Mouse (Mus musculus): ENCODE data around the gene Gm42715. TPM values are rescaled to one million over a fixed set of nuclear protein-coding genes. Genes with fewer than 3 reads are reported as not detected.
"Not testable (repeated sequence)": the region's sequence is repeated elsewhere in the genome, so short reads cannot be mapped to it uniquely, and the experiment has no call there.

Gene Gm42715
- total RNA-seq, 2 experiments from 2014 or later, result 19.6 to 20.2 TPM

DNA sequence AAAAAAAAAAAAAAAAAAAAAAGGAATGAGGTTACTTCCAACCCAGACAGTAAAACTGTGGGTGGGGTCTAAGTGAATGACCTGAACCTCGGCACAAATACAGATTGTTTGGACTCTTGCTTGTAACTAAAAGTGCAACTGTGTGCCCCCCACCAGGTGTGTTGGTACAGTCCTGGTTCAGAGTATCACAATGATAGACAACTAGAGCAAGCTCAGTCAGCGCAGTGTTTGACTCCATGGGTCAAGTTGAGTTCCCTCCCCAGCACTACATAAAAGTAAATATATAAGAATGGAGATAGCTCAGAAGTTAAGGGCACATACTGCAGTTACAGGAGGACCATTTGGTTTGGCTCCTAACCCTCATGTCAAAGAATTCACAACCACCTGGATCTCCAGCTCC, 22.0 kb upstream of the Gm42715 start:
- no peak for DNase-seq

DNA sequence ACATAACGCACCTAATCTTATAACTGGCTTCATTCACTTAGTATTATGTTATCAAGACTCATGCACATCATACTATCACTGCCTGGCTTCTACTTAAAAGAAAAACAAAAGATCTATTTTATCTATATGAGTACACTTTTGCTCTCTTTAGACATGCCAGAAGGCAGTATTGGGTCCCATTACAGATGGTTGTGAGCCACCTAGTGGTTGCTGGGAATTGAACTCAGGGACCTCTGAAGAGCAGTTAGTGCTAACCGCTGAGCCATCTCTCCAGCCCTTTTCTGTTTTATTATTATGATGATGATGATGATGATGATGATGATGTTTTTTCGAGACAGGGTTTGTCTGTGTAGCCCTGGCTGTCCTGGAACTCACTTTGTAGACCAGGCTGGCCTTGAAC, 21.0 kb upstream of the Gm42715 start:
- DNase-seq, result peak; percentile 35 to 55

DNA sequence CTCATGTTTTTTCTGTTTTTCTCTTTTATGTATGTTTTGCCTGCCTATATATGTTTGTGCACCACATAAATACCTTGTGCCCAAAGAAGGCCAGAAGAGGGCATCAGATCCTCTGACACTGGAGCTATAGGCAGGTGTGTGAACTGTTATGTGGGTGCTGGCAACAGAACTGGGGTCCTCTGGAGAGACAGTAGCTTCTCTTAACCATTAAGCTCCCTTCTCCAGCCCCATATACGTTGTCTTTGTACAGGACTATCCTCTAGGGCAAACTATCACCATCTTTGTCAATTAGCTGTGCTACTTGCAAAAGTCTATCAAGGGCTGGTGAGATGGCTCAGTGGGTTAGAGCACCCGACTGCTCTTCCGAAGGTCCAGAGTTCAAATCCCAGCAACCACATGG, 11.1 kb upstream of the Gm42715 start:
- DNase-seq, result no peak

DNA sequence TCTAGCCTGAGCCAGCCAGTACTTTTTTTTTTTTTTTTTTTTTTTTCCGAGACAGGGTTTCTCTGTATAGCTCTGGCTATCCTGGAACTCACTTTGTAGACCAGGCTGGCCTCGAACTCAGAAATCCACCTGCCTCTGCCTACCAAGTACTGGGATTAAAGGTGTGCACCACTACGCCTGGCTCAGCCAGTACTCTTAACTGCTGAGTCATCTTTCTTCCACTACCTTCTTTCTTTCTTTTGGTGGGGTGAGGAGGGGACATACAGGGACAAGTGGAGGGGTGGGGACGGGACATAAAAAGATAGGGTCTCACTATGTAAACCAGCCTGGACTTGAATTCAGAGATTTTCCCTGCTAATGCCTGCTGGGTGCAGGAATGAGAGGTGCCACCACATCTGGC, 9.6 kb upstream of the Gm42715 start:
- not testable (repeated sequence) for DNase-seq

DNA sequence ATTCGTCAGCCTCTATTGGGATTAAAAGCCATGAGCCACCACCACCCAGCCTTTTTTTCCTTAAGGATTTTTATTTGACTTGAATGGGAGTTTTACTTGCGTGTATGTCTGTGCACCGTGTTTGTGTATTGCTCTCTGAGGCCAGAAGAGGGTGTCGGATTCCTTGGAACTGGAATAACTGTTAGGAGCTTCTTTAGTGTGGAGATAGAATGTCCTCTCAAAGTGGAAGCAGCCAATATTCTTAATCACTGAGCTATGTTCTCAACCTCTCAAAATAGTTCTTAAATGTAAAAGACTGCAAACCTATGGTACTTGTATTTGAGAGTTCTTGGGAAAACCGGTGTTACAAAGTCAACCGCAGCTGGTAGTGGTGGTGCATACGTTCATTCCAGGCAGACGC, 8.1 kb upstream of the Gm42715 start:
- peak in 1 of 2 experiments; percentile 16 for DNase-seq

DNA sequence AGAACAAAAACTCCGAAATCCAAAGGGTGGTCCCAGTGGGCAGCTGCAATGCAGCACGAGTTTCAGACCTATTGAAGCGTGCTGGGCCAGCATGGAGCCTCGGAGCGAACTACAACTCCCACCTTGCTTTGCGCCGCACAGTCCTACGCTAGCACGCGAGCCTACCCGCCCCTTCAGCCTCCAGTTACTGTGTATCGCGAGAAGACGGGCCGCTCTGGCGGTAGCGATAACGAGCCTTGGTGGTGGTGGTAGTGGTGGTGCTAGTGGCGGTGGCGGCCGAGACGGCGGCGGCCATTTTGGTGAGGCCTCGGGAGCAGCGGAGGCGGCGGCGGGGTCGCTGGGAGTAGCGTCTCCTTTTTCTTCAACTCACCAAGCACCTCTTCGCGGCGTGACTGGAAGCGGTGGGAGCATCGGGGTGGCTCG, 7.6 kb upstream of the Gm42715 start, which contains the start of gene Srcap:
Gene Srcap (plus strand): TSS at position 176 of the 423 bp plus-strand sequence.
- peak; percentile 96 to 97 for DNase-seq

DNA sequence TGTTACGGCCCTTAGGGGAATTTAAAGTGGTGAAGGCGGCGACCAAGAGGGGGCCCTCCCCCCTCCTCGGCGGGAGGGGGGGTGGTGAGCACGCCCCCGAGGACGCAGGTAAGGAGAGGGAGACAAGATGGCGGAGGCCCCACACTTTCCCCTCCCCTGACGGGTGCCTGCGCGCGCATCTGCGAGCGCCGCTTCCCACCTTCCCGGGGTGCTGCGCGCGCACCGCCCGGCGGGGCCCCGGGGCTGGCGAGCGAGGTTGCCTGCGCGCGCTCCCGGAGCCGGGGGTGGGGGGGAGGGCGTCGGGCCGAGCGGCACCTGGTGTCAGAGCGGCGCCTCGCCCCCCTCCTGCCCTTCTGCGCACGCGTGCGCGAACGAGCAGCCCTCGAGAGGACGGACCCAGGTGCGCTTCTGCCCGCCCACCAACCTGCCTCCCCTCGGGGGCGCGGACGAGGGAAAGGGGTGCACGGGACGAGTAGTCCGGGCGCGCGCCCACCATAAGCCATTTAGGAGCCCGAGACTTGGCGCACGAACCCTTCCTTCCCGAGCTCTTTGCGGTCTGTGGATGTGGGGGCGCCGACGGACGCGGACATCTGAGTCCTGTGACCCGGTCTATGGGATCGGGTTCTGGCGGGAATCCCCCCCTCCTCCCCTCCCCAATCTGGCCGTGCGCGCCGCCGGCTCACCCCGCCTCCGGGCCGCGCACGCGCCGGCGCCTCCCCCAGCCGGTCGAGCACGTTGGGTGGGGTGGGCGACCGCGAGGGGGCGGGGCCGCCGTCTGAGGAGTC, 7.0 kb upstream of the Gm42715 start:
- peak; percentile 92 to 95 for DNase-seq

DNA sequence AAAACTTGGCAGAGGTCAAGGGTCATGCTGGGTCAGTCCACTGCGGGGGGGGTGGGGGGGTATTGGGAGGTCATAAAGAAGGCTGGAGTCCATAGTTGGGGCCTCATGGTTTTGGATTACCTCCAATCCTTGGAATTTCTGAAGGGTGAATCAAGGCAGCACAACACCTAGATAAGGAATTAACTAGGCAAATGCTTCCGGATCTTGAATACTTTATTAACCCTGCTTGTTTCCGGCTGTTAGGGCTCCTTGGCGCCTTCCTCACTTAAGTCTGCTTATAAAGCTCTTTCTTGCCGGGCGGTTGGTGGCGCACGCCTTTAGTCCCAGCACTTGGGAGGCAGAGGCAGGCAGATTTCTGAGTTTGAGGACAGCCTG, 6.4 kb upstream of the Gm42715 start:
- peak; percentile 10 to 38 for DNase-seq

DNA sequence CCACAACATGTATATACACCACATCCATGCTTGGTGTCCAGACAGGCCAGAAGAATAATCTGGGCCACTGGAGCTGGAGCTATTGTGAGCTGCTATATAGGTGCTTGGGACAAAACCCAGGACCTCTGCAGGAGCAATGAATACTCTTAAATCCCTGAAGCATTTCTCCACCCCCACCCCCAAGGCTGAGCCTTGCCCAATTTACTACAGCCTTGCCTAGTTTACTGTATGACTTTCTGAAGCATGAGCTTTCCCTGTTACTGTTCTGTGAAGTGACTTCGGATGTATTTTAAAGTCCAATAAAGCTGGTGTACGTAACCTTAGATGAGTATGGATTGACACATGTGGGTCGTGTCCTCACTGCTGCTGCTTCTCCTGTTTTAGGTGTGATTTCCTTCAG, 5.6 kb upstream of the Gm42715 start:
- peak; percentile 18 to 29 for DNase-seq

DNA sequence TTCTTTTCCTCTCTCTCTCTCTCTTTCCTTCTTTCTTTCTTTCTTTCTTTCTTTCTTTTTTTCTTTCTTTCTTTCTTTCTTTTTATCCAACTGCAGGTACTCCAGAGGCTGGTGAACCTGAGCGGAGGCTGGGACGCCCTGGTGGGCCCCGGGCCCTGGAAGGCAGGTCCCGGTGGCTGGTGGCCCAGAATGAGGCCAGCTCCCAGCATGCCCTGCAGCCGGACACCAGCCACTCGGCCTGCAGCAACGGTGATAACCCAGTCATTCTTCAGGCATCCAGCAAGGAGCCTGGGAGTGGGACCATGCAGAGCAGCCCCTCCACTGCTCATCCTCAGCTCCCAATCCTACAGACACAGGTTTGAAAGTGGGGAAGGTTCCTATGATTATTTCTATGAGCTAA, 3.5 kb upstream of the Gm42715 start:
- no peak for DNase-seq

DNA sequence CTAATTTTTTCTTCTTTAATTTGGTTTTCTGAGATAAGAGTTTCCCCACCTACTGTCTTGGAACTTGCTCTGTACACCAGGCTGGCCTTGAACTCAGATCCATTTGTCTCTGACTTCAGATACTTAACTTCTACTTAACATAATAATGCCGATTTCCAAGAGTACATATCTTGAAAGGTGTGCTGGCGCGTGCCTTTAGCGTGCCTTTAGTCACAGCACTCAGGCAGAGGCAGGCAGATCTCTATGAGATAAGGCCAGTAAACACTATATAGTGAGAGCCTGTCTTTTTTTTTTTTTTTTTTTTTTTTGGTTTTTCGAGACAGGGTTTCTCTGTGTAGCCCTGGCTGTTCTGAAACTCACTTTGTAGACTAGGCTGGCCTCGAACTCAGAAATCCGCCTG, 3.0 kb upstream of the Gm42715 start:
- DNase-seq, result no peak

DNA sequence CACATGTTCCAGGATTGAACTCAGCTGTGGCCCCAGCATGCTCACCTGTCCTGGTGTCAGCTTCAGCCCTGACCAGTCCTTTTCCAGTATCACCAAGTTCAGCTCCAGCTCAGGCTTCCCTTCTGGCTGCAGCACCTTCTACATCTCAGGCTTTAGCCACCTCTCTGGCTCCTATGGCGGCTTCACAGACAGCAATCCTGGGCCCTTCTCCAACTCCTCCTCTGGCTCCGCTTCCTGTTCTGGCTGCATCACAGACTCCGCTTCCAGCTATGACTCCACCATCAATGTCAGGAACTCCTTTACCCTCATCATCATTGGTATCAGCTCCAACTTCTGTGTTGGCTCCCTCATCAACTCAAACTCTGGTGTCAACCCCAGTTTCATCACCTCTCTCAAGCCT, 22.3 kb downstream of the Gm42715 start:
- DNase-seq, result no peak

DNA sequence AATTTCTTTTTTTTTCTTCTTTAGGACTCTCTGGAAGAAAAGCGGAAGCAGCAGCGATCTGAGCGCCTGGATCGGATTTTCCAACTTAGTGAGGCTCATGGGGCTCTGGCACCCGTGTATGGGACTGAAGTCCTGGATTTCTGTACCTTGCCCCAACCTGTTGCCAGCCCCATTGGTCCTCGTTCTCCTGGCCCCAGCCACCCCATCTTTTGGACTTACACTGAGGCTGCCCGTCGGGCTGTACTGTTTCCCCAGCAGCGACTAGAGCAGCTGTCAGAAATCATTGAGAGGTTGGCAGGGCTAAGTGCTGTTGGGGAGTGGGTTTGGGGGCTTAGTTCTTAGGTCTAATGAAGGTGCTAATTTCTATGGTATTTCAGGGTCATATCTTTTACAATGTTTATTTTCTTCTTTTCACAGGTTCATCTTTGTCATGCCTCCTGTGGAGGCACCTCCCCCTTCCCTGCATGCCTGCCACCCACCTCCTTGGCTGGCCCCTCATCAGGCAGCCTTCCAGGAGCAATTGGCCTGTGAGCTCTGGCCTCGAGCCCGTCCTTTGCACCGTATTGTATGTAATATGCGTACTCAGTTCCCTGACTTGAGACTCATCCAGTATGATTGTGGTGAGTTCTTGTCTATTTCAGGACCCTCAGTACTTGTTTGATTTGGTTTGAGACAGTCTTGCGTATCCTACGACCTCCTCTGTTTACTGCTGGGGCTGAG, 29.9 kb downstream of the Gm42715 start:
- DNase-seq, result peak in 1 of 2 experiments; percentile 51

DNA sequence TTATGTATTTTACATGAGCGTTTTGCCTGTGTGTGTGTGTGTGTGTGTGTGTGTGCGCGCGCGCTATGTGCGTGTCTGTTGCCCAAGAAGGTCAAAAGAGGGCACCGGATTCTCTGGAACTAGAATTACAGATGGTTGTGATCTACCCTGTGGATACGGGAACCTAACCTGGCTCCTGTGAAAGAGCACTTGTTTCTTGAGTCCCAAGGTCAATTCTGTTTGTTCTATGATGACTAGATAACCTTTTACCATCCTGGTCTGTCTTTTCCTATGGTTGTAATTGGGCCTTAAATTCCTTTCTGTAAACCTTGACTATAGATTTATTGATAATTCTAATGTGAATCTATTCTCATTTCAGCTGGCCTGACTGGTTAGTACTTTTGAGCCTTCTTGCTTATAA, 32.2 kb downstream of the Gm42715 start:
- no peak for DNase-seq

DNA sequence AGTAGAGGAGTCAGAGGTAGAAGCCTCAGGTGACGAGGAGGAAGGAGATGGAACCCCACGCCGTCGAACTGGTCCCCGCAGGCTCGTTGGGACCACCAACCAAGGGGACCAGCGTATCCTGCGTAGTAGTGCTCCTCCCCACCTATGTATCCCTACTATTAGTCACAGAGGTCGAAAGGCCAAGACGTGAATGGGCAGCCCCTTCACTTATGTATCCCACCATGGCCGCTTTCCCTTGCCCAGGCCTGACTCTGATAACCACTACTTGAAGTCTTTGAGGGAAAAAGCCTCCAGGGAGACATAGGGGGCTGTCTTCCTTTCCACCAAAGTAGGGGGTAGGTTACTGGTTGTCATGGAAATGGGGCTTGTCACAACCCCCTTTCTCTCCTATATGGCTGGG, 41.2 kb downstream of the Gm42715 start:
- no peak for DNase-seq

DNA sequence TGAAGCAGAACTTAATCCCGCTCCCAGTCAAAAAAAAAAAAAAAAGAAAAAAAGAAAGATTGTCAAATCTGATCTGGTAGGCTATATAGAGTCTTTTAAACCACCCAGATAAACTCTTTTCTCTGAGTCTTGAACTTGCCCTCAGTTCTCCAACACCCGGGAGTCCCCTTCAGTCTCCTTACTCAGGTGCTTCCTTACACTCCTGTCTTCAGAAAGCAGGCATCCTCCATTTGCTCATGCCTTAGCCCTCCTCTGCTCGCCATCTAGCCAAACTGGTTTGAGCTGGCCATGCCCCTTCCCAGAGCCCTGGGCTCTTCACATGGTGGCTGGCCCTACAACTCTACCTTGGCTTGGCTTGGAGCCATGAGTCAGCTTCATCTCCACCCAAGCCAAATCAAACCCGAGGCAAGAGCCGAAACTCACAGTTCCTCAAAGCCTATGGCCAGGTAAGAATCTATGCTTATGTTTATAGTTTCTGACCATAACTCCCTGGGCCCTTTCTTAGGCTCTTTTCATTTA, 42.0 kb downstream of the Gm42715 start, which contains the start of gene Tmem265:
Gene Tmem265 (plus strand): TSS at position 51 of the 519 bp plus-strand sequence.
- DNase-seq, result no peak

DNA sequence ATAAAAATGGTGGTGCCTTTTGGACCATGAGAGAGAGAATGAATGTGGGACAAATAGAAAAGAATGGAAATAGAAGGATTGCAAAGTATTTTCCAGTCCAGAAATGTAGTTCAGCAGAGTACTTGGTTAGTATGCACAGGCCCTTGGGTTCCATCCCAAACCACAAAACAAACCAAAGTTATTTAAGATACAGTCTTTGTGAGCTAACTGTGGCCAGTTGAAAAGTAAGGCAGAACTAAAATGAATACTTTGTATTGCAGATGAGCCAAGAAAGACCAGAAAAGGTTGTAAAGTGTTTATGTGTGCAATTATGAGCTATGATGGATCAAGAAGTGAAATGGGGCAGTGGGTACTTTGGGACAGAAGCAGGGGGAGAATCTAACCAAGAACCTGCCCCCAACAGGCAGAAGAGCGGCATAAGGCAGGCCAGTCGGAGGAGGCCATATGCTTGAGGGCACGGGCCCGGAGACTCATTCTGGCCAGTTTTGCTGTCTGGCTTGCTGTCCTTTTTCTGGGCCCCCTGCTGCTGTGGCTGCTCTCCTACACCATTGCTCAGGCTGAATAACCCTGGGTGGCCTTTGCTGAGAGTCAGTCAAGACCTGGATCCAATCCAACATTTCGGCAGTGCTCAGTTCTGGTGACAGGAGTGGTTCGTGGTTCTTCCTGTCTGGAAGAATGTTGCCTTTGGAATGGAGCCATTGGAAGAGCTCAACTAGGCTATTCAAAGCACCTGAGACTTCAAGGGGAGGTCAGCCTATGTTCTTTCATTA, 45.2 kb downstream of the Gm42715 start:
- peak; percentile 43 to 60 for DNase-seq

DNA sequence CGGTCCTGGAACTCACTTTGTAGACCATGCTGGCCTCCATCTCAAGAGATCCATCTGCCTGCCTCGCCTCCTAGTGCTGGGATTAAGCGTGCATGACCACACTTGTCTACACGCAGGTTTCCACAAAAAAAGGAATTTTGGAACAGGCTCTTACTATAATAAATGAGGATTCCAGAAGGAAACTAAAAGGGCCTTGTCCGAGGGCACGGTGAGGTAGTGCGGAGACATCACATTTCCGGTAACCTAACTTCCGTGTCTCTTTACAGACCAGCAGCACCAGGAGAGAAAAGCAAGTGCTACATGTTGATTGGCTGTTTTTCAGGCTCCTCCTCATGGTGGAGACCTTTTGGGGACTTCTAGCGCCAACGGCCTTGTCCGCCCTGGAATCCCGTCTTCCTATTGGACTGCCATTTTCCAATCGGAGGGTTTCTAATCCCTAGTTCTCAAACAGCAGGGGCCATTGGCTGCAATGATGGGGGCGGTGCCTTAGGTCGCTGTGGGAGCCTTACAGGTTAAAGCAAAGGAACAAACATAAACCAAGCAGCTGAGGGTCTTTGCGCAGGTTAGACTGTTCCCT, 53.6 kb downstream of the Gm42715 start, which contains the start of gene Phkg2:
Gene Phkg2 (plus strand): TSS at position 446 of the 577 bp plus-strand sequence.
- DNase-seq, result peak; percentile 93 to 94

DNA sequence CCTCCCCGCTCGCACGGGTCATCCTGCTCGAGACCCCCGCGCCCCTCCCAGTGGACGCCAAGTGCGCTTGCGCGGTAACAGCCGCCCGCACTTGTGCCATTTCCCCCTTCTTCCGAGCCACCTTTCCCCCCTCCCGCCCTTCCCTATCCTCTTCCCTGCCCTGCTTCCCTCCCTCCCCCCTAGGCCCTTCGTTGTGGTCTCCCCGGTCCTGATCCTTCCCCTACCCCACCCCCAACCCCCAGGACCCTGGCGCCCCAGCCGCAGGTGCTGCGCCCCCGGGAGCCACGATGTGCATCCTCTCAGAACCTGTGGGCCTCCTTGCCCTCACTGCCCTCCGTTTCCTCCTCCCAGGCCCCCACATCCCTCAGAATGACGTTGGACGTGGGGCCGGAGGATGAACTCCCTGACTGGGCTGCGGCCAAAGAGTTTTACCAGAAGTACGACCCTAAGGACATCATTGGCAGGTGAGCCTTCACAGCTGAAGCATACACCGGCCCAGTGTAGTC, 54.2 kb downstream of the Gm42715 start:
- DNase-seq, result no peak

DNA sequence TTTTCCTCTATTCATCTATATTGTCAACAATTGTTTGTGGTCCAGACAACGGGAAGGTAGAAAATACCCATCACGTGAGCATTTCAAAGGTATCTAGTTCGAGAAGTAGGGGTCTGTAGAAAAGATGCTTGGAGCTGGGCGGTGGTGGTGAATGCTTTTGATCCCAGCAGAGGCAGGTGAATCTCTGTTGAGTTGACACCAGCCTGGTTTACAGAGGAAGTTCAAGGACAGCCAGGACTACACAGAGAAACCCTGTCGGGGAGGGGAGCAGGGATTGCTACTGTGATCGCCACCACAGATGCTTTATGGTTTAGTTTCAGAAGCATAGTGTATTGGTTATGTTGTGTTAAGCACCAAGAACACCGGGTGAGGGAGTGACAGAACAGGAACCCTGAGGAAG, 54.7 kb downstream of the Gm42715 start:
- no peak for DNase-seq

DNA sequence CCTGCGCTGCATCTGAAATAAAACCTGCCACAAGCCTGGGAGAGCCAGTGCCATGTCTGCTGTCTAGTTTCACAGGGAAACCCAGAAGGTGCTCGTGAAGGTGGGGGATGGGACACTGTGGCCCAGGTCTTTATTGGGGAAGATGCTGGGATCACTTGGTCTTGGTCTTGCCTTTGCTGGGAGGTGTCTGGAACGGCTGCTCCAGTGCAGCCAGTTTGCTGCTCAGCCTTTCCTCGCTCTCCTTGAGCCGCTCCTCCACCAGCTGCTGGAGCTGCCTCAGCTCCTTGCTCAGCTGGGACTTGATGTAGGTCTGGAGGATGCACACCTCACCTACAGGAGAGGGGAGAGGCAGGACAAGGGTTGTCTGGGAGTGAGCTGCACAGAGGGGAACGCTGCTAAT, 63.9 kb downstream of the Gm42715 start:
- DNase-seq, result no peak

DNA sequence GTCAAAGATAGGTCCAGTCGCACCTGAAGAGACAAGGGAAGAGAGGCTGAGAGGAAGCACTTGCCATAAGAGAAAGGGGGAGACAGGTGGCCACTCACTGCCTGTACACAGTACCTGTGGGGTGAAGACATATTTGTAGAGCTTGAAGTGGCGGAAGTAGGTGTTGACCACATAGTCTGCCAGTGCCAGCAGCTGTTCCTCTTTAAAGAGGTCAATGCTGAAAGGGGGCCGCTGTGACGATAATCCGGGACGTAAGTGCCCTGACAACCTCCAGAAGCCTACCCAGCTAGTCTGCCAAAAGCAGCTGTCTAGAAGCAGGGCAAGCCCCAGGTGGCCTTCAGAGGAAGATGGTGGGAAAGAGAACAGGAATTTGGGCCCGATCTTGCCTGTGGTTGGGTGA, 65.6 kb downstream of the Gm42715 start:
- no peak for DNase-seq

All from adrenal gland, postnatal 36 days (tissue).